Mouse (Mus musculus) gastrocnemius, postnatal 36 days (tissue): ENCODE data around the gene Fam240b. TPM values are rescaled to one million over a fixed set of nuclear protein-coding genes. Genes with fewer than 3 reads are reported as not detected.

Source experiments
- DNase-seq, 2 experiments: peaks; one replicate each; pipeline ENCODE4 v3.0.0; 2022
- intact Hi-C: fragments of 180-260 bp; cut with DNase I; formaldehyde crosslinking; loops from one replicate; pipeline ENCODE4 v1.15.1; 2025
- total RNA-seq, 2 experiments: library from RNA; stranded (reverse); gene quantifications; 2 replicates each; pipeline ENCODE4 v1.2.3; 2021

Fam240b gene
- total RNA-seq, 2 experiments from 2014 or later: not detected

- no peak for DNase-seq
- intact Hi-C loops: no loop called here
These were observed 54.2 kb downstream of the Fam240b start for GRCm38 (mm10) chr13:64443263-64443894.

GRCm38 (mm10) chr13:64440592-64440991, 57.0 kb downstream of the Fam240b start:
- intact Hi-C loops: no loop called here
- no peak for DNase-seq

GRCm38 (mm10) chr13:64439471-64439870, 58.1 kb downstream of the Fam240b start:
- intact Hi-C loops: loop anchor here (2.0 to 10.0 kb wide), 3 partner anchors 125 to 255 kb away; no protein-coding TSS in a partner anchor

GRCm38 (mm10) chr13:64438863-64439452, 58.6 kb downstream of the Fam240b start:
- peak; percentile 31 to 63 for DNase-seq
- intact Hi-C loops: loop anchor here (2.0 to 10.0 kb wide), 3 partner anchors 124 to 254 kb away; no protein-coding TSS in a partner anchor

More at GRCm38 (mm10) chr13:64439471-64439870, 58.1 kb downstream of the Fam240b start:
- no peak for DNase-seq

- DNase-seq: no peak
- intact Hi-C loops: loop anchor here (2.0 to 10.0 kb wide), 3 partner anchors 123 to 253 kb away; no protein-coding TSS in a partner anchor
These were observed 59.8 kb downstream of the Fam240b start for GRCm38 (mm10) chr13:64437801-64438200.

- intact Hi-C loops: loop anchor here (1.0 to 10.0 kb wide), 2 partner anchors 62 to 248 kb away; partner anchors contain the start of gene Ctsl
- DNase-seq: peak; percentile 79 to 82
These were observed 65.3 kb downstream of the Fam240b start, which contains the start of gene Cdk20 for GRCm38 (mm10) chr13:64432017-64432995. Gene Cdk20, plus strand, starts transcription at chr13:64432314.

Other genes starting within 250 kb of the Fam240b start
- gene Cdc14b, start 222.5 kb downstream of the Fam240b start, total RNA-seq: 1 to 10 TPM; 4.1 to 5.2 TPM
- gene Aaed1, start 185.1 kb downstream of the Fam240b start, total RNA-seq: 10 to 100 TPM; 34.5 to 42.6 TPM
- 100 to 1,000 TPM in 1 of 2 experiments, 10 to 100 TPM in 1; 97.8 to 136 TPM for gene Ctsl, start 126.9 kb downstream of the Fam240b start, total RNA-seq
- 1 to 10 TPM; 1.9 to 2.3 TPM for gene Cdk20, start 65.5 kb downstream of the Fam240b start, total RNA-seq